ENCODE assay signal across 8 mouse cellular contexts in the genomic region with DNA sequence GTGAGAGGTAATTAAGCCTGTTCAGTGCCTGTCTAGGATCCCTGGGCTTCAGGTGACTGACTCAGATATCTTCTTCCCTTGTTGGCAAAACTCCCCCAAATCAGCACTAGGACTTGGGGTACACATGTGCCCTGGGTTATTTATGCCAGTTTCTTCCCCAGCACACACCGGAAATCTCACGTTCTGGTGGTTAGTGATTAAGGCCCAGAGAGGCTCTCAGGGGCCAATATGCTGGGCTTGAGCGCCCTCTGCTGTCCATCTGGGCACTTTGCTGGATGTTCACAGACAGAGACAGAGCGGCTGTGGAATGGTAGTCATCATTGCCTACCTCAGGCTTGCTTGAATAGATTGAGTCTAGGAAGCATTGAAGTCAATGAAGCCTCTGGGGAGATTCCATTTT. TPM values are rescaled to one million over a fixed set of nuclear protein-coding genes. Genes with fewer than 3 reads are reported as not detected.
DNase-seq lines count a peak whose midpoint lies in the region; ATAC-seq lines count a peak whose summit lies in the region.

No protein-coding gene starts in this region.

- H3K4me3 ChIP-seq in embryonic facial prominence, embryonic 11.5 days (ENCODE audit: low read depth, low read length) = no peak overlapping the region
- no peak overlapping the region for H3K4me3 ChIP-seq in heart, embryonic 12.5 days
- no peak overlapping the region for H3K4me3 ChIP-seq in liver, embryonic 13.5 days (replicated peaks)
- no peak overlapping the region for H3K4me3 ChIP-seq in neural tube, embryonic 12.5 days

- no peak overlapping the region for H3K27ac ChIP-seq in embryonic facial prominence, embryonic 11.5 days (replicated peaks; ENCODE audit: low read depth, low read length)
- no peak overlapping the region for H3K27ac ChIP-seq in heart, embryonic 12.5 days (ENCODE audit: poor library complexity, severe bottlenecking)
- H3K27ac ChIP-seq in liver, embryonic 13.5 days = no peak overlapping the region
- H3K27ac ChIP-seq in neural tube, embryonic 12.5 days = no peak overlapping the region

- 4% methylated on average over 4 of the region's 4 CpGs for WGBS in embryonic facial prominence, embryonic 11.5 days
- 5% methylated on average over 4 of the region's 4 CpGs for WGBS in heart, embryonic 12.5 days
- 7% methylated on average over 4 of the region's 4 CpGs for WGBS in liver, embryonic 13.5 days (ENCODE audit: insufficient replicate concordance)
- 5% methylated on average over 4 of the region's 4 CpGs for WGBS in neural tube, embryonic 12.5 days

- peak; percentile 68 for DNase-seq in CD4-positive helper T cell, adult 2 months (ENCODE audit: low read depth, low spot score)
- DNase-seq in adrenal gland, postnatal 36 days = peak; percentile 83 to 86
- DNase-seq in embryonic facial prominence, embryonic 11.5 days (ENCODE audit: low spot score) = peak; percentile 89
- DNase-seq in kidney, postnatal 10 days = peak; percentile 89
- DNase-seq in liver, embryonic 13.5 days = peak; percentile 30
- DNase-seq in testis, postnatal 10 days (ENCODE audit: low spot score) = peak; percentile 89

- H3K9ac ChIP-seq in embryonic facial prominence, embryonic 11.5 days (replicated peaks; ENCODE audit: low read length) = no peak overlapping the region
- H3K9ac ChIP-seq in heart, embryonic 12.5 days = no peak overlapping the region
- H3K9ac ChIP-seq in liver, embryonic 13.5 days = no peak overlapping the region
- no peak overlapping the region for H3K9ac ChIP-seq in neural tube, embryonic 12.5 days

- no peaks in the 10 kb centered on the region for H3K27me3 ChIP-seq in embryonic facial prominence, embryonic 11.5 days (ENCODE audit: control insufficient read depth, insufficient read depth, low read length)
- no peaks in the 10 kb centered on the region for H3K27me3 ChIP-seq in heart, embryonic 12.5 days (replicated peaks)
- no peaks in the 10 kb centered on the region for H3K27me3 ChIP-seq in liver, embryonic 13.5 days
- no peaks in the 10 kb centered on the region for H3K27me3 ChIP-seq in neural tube, embryonic 12.5 days (replicated peaks)

- H3K36me3 ChIP-seq in embryonic facial prominence, embryonic 11.5 days (replicated peaks; ENCODE audit: control insufficient read depth, insufficient read depth, low read depth, low read length) = no peaks in the 10 kb centered on the region
- no peaks in the 10 kb centered on the region for H3K36me3 ChIP-seq in heart, embryonic 12.5 days
- no peaks in the 10 kb centered on the region for H3K36me3 ChIP-seq in liver, embryonic 13.5 days
- no peaks in the 10 kb centered on the region for H3K36me3 ChIP-seq in neural tube, embryonic 12.5 days

- no peak for ATAC-seq in embryonic facial prominence, embryonic 11.5 days (replicated peaks; ENCODE audit: insufficient number of reproducible peaks, low FRiP score, low TSS enrichment, low read depth)
- ATAC-seq in heart, embryonic 12.5 days (ENCODE audit: insufficient number of reproducible peaks, low FRiP score) = peak; percentile 34; the same call in 1 of the 2 replicates
- ATAC-seq in liver, embryonic 13.5 days (ENCODE audit: low read depth) = peak; percentile 29; the same call in 1 of the 2 replicates
- peak; percentile 48; the same call in 1 of the 2 replicates for ATAC-seq in neural tube, embryonic 12.5 days (ENCODE audit: low FRiP score, low read depth)

- H3K4me1 ChIP-seq in embryonic facial prominence, embryonic 11.5 days (ENCODE audit: control insufficient read depth, insufficient read depth, low read length) = peaks cover 13% of the 10 kb centered on the region
- H3K4me1 ChIP-seq in heart, embryonic 12.5 days (replicated peaks) = peaks cover 31% of the 10 kb centered on the region
- peaks cover 6% of the 10 kb centered on the region for H3K4me1 ChIP-seq in liver, embryonic 13.5 days (replicated peaks)
- 0 out of 2 replicates have a peak, but pooled peaks cover 14% of the 10 kb centered on the region for H3K4me1 ChIP-seq in neural tube, embryonic 12.5 days

- no peaks in the 10 kb centered on the region for H3K9me3 ChIP-seq in embryonic facial prominence, embryonic 11.5 days (replicated peaks; ENCODE audit: control insufficient read depth, low read length)
- H3K9me3 ChIP-seq in heart, embryonic 12.5 days (replicated peaks) = no peaks in the 10 kb centered on the region
- no peaks in the 10 kb centered on the region for H3K9me3 ChIP-seq in liver, embryonic 13.5 days (replicated peaks)
- no peaks in the 10 kb centered on the region for H3K9me3 ChIP-seq in neural tube, embryonic 12.5 days

- H3K4me2 ChIP-seq in embryonic facial prominence, embryonic 11.5 days (ENCODE audit: low read depth, low read length) = no peak overlapping the region
- H3K4me2 ChIP-seq in heart, embryonic 12.5 days = no peak overlapping the region
- H3K4me2 ChIP-seq in liver, embryonic 13.5 days = no peak overlapping the region
- no peak overlapping the region for H3K4me2 ChIP-seq in neural tube, embryonic 12.5 days (replicated peaks)

RNA-seq across cellular contexts. Expression of a gene that starts 9.0 kb away (rescaled TPM):
- total RNA-seq in adrenal gland, postnatal 36 days (2021) = 100 to 1,000 TPM; 295 to 316 TPM
- 18.5 and 19.8 TPM in 2 replicates for polyA plus RNA-seq in embryonic facial prominence, embryonic 11.5 days (2014; fragmentation: Nextera tagmentation; extraction: Ambion mirVana)
- 35.9 and 37.1 TPM in 2 replicates for polyA plus RNA-seq in heart, embryonic 12.5 days (2016; fragmentation: Nextera tagmentation; extraction: Ambion mirVana)
- polyA plus RNA-seq in liver, embryonic 13.5 days (2015; fragmentation: Nextera tagmentation; extraction: Ambion mirVana) = 8.7 and 9.2 TPM in 2 replicates
- polyA plus RNA-seq in neural tube, embryonic 12.5 days (2016; fragmentation: Nextera tagmentation; extraction: Ambion mirVana) = 26.4 and 27.9 TPM in 2 replicates

Comparison
In these comparisons a context has a peak if more than half of its experiments do, and no peak if none do; other contexts are left out.
1. DNase-seq: peak in every context shown above with its lines; median percentile 89 in embryonic facial prominence, embryonic 11.5 days; 89 in kidney, postnatal 10 days; 89 in testis, postnatal 10 days; 84 in adrenal gland, postnatal 36 days; 68 in CD4-positive helper T cell, adult 2 months; 30 in liver, embryonic 13.5 days.